Mouse (Mus musculus): ENCODE measurements around the gene Cep112.
A peak's percentile ranks its signal among the peaks of the same experiment; 100 is the strongest.

The Cep112 gene

GRCm38 (mm10) chr11:108606836-108607235 lies 181.8 kb downstream of the Cep112 start:
- DNase-seq: no peak

- DNase-seq: no peak
Measured at GRCm38 (mm10) chr11:108620628-108621433, 195.8 kb downstream of the Cep112 start.

DNA sequence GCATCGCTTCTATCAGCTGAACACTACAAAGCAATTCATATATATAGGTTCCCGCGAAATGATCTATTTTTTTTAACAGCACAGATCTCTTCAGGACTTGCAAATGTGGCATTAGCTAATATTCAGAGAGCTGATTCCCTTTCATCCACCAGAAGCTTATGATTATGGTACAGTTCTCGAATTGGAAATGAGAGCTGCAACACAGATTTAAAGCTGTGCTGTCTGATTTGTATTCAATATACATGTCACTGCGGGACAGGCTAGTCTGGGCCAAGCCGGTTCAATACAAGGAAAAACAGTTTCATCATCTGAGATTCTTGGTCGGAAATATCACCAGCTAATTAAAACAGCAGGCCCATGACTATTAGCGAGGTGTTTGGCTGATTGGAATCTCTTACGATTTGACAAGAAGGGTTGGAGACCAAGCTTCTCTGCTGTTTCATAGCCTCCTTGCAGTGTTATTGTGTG lies 196.5 kb downstream of the Cep112 start:
- DNase-seq: no peak

DNA sequence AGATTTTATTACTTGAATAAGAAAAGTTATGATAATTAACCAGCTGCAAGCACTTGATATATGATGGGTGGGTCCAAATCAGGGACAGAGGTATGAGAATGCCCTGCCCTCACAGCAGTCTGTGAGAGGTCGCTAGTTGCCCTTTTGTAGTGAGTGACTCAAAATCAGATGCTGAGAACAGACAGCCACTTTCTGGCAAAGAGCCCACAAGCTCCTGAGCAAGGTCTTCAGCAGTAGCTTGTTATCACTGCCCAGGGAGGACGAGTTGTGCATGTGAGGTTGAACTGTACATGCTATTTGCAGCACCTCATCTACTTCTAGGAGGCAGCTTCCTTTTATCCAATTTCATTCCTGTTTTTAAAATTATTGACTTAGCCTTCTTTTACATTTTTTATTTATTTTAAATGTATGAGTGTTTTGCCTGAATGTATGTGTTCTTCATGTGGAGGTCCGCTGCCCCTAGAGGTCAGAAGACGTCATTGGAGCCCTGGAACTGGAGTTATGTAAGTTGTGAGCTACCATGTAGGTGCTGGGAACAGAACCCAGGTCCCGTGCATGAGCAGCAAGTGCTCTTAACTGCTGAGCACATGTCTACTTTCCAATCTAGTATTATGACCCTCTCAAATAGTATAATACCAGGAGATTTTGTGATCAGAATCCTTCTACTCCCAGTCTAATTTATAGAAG lies 200.7 kb downstream of the Cep112 start:
- no peak for DNase-seq

DNA sequence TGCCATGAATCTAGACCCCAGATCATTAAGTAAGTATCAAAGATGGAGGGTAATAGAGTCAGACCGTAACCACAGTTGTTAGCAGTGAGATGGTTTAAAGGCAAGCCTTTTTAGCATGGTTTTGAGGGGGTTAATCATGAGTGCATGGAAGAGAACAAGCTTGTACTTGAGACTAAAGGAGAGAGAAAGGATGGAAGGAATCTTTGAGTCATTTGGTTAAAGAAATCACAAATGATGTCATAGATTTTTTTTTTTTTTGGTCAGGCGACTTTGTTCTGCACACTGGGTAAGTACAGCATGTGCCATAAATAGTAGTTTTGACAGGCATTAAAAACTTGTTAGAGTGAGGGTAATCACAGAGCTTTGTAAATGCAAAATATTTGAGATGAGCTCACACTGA lies 212.8 kb downstream of the Cep112 start:
- no peak for DNase-seq

GRCm38 (mm10) chr11:108655574-108655973 lies 230.6 kb downstream of the Cep112 start:
- DNase-seq: no peak

DNA sequence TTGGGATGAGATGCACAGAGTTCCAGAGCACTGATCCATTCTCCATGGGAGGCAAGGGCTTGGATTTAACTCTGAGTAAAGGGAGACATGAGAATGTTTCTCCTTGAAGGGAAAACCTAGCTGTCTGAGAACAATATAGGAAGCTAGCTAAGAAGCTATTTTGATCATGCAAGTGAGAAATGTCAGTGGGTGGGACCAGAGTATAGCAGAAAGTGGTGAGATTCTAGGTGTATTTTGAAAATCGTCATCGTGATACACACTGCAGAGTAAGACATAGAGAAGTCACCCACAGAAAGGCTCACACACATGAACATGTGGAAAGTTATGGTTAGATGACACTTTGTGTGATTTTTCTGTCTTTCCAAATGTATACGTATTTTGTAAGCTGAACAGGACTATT lies 257.0 kb downstream of the Cep112 start:
- no peak for DNase-seq

GRCm38 (mm10) chr11:108696563-108696962 lies 271.6 kb downstream of the Cep112 start:
- DNase-seq: no peak

GRCm38 (mm10) chr11:108752301-108752700 lies 327.3 kb downstream of the Cep112 start:
- peak; percentile 40 for DNase-seq

GRCm38 (mm10) chr11:108752765-108753164 lies 327.8 kb downstream of the Cep112 start:
- DNase-seq: no peak

DNA sequence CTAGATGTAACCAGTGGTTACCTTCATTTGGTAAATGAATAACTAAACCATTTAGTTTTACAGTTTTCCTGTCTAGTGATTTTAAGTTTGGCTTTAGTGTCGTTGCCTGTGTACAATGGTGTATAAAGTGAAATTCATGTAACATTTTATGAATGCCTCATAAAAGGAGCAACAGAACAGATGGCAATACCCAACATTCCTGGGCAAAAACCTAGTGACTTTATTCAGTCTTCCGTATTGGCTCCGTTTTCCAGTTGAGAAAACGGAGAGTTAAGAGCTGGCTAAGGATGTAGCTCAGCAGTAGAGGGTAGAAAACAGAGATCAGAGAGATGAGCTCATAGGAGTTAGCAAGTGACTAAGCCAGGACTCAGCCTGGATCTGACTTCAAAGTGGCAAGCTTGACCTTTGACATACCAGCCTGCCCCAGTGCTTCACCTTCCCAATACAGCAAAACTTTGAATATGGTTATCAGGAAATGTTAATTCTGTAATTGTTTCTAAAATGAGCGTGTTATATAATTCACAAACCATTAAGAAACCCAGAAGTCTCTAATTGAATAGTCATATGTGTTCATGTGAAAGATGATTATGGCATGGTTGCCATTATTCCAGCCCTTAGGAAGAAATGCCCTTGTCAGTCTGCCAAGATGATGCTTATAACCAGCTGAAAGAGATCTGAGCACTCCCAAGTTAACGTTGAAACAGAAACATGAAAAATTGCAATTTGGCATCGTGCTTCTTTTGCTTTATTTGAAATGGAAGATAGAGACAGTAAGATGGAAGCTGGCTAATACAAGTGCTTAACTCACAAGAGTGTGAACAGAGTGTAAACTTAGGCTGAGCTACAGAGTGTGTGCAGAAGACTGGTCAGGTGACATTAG lies 328.6 kb downstream of the Cep112 start:
- DNase-seq: no peak

GRCm38 (mm10) chr11:108757211-108757610 lies 332.2 kb downstream of the Cep112 start:
- DNase-seq: no peak

- no peak for DNase-seq
Measured at GRCm38 (mm10) chr11:108757626-108758430, 332.8 kb downstream of the Cep112 start.

DNA sequence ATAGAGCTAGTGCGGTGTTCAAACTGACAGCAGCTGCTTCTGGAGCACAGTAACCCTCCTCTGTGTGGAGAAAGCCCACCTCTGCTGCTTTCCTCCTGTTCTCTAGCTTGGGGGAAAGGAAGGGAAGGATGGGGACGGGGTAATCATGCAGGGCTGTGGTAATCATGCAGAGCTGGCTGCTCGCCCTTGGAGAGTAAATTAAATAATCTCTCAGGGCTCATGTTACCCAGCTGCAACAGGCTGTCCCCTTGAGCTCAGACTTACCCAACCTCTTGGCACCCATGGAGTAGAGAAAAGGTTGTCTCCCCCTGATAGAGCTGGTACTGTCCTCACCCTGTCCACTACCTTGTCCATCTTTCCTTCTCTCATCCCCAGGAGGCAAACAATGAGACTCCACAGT lies 345.1 kb downstream of the Cep112 start:
- DNase-seq: no peak

GRCm38 (mm10) chr11:108774019-108774670 lies 349.2 kb downstream of the Cep112 start:
- DNase-seq: no peak

GRCm38 (mm10) chr11:108777158-108777557 lies 352.2 kb downstream of the Cep112 start:
- no peak for DNase-seq

DNA sequence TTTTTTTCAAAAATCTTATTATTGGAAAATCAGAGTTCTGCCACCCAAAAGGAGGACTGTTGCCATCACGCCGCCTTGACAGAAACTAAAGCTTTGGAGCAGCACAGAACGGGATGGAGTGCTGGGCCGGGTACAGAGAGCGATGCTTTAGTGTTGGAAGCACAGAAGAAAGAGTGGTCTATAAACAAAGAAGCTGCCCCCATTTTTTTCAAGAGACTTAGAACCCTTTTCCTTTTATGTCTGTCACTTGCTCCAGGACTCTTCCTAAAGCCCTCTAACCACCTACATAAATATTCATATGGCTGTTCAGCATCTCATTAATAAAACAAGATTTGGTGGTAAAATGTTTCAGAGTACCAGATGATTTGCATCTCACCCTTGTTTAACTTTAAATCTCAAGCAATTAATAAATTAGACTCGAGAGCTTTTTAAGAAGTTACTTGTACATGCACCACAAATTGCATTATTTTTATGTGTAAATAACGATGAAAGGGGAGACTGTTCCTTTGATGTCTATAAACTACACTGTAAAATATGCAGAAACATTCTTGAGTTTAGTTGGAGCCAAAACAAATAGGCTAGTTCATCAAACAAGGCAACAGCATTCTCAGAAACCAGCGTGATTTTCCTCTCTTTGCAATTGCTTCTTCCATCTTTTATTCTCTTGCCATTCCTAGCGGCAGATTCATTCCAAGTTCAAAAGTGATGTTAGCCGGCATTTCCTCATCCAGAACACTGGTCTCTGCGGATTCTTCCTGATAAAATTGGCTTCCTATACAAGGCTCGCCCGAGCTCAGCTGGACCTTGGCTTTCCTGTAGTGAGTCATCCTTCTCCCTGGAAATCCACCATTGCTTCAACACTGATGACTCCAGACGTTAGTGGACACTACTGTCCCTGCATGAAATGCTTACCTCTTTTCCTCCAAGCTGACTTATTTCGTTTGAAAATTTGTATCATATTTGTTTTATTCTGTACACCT lies 355.6 kb downstream of the Cep112 start:
- no peak for DNase-seq

GRCm38 (mm10) chr11:108798398-108798797 lies 373.4 kb downstream of the Cep112 start:
- DNase-seq: no peak

GRCm38 (mm10) chr11:108799695-108800094 lies 374.7 kb downstream of the Cep112 start:
- no peak for DNase-seq

DNA sequence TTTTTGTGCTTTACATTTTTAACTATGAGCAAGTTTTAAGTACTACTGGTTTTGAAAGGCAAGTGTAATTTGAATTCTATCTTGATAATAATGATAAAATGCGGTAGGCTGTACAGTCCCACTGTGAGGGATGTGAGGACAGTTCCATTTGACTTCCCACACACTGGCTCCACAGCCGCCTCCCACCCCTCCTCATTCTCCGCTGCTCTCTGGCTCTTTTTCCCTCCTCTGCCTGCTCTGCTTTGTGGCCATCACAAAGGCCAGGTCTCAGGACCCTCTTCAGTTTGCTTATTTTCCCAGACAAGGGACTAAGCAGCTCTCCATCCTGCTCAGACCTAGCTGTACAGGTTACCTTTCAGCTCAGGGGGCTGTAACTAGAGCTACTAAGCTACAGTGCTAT lies 379.0 kb downstream of the Cep112 start:
- no peak for DNase-seq

DNA sequence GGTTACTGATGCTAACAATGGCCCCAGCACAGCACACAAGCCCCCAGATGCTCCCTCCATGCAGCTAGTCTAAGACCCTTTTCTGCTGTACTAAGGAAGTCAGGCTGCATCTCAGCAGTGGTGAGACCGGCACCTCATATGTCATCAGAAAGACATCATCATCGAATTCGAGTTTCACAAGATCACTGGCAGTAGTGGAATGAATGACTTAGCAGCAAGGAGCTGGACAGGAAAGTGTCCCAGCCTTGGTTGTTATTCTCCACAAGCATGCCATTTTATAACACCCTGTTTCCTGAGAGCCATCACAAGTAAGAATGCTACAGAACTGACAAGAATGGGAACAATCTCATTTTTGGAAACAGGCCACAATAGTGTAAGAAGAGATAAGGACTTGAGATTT lies 381.0 kb downstream of the Cep112 start:
- no peak for DNase-seq

Data from thymus, postnatal 4 days (tissue).